Mouse (Mus musculus): ENCODE measurements around the gene Prkce. TPM values are rescaled to one million over a fixed set of nuclear protein-coding genes. Genes with fewer than 3 reads are reported as not detected.

Gene Prkce
- polyA plus RNA-seq, 1 experiment from 2014 or later: 8.1 TPM

DNA sequence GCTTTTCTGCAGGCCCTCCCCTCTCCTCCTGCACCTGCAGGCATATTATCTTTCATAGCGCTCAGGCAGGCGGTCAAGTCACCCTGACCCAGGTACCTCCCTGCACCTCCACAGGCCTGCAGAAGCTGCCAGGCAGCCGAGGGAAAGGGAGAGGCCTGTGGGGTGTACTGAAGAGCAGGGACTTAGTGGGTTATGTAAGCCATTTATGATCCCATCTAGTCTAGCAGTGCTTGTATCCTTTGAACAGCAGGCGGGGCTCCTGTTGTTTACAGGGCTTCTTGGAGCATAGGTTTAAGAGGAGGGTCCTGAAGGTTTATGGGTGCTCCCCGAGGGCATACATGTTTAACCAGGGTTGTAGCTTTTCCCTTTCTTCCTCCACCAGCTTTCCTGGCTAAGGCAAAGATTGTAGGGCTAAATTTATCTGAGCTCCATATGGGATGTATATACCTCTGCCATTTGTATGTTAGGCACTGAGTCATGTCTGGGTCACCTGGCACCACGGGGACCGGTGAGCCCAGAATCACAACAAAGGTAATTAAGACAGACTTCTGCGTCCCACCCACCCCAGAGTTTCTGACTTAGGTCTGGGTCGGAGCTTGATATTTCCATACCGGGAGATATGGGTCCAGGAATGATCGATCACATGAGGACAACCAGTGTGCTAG lies 96.5 kb downstream of the Prkce start:
- Histone ChIP-seq H3K4me1 (peaks cover 33% of the 10 kb centered on the region; the same call in 1 of the 2 replicates), H3K27me3 (no peaks in the 10 kb centered on the region), H3K9me3 (replicated peaks) (no peaks in the 10 kb centered on the region), H3K9ac (no peak overlapping the region), H3K36me3 (no peaks in the 10 kb centered on the region), H3K4me2 (replicated peaks) (no peak overlapping the region), H3K4me3 (replicated peaks) (no peak overlapping the region), H3K27ac (replicated peaks) (no peak overlapping the region)
- 84% methylated on average over 11 of the region's 11 CpGs for WGBS
- no peak for ATAC-seq (ENCODE audit: insufficient number of reproducible peaks, low FRiP score, low TSS enrichment, low read depth)

DNA sequence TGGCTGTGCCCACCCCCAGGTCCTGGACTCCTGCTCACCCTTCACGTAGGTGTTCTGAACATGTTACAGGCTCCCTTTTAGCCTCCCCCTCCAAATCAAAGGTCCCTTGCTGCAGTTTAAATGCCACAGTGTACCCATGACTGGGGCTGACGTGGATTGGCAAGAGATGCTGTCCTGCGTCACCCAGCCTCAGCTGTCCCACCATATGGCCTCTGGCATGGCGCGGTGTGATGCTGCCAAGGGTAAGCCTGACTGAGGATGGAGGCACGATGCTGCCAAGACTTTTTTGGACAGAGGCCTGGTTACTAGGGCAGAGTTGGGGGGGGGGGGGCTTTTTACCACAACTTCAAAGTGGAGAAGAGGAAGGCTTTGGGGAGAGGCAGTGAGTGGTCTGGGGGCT lies 98.5 kb downstream of the Prkce start:
- Histone ChIP-seq H3K36me3 (no peaks in the 10 kb centered on the region), H3K9ac (no peak overlapping the region), H3K27ac (replicated peaks) (no peak overlapping the region), H3K4me2 (replicated peaks) (no peak overlapping the region), H3K9me3 (replicated peaks) (no peaks in the 10 kb centered on the region), H3K27me3 (no peaks in the 10 kb centered on the region), H3K4me3 (replicated peaks) (no peak overlapping the region), H3K4me1 (peaks cover 36% of the 10 kb centered on the region)
- ATAC-seq (ENCODE audit: insufficient number of reproducible peaks, low FRiP score, low TSS enrichment, low read depth): no peak
- WGBS: 72% methylated on average over 6 of the region's 6 CpGs

DNA sequence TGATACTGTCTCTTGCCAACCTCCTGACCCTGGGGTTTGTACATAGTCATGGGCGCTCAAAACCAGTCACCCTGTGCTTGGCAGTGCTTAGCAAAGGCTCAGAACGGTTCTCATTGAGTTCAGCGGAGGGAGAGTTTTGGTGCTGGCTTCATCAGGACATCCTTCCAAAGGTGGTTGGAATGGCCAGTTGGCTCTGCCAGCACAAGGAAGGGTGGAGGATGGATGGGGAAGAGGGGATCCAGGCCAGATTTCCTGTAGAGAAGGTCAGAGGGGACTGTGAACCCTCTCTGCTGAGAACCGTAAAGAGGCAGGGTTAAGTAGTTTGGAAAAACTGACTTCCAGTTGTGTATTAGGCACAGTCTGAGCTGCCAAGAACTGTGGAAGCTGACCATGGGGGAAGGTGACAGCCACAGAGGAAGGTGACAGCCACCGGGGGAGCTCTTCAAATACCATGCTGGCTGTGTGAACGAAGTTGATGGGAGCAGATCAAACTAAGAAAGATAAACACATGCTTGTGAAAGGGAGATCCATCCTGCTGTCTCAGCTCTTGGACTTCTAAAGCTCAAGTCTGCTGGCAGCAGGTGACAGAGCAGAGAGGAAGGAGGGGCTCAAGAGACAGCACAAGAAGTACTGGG lies 99.7 kb downstream of the Prkce start:
- ATAC-seq (ENCODE audit: insufficient number of reproducible peaks, low FRiP score, low TSS enrichment, low read depth): no peak
- H3K9me3 ChIP-seq (replicated peaks): no peaks in the 10 kb centered on the region
- no peak overlapping the region for H3K27ac ChIP-seq (replicated peaks)
- 80% methylated on average over 6 of the region's 6 CpGs for WGBS
- no peak overlapping the region for H3K9ac ChIP-seq
- no peak overlapping the region for H3K4me3 ChIP-seq (replicated peaks)
- no peaks in the 10 kb centered on the region for H3K36me3 ChIP-seq
- no peaks in the 10 kb centered on the region for H3K27me3 ChIP-seq
- H3K4me1 ChIP-seq: peaks cover 42% of the 10 kb centered on the region
- no peak overlapping the region for H3K4me2 ChIP-seq (replicated peaks)

DNA sequence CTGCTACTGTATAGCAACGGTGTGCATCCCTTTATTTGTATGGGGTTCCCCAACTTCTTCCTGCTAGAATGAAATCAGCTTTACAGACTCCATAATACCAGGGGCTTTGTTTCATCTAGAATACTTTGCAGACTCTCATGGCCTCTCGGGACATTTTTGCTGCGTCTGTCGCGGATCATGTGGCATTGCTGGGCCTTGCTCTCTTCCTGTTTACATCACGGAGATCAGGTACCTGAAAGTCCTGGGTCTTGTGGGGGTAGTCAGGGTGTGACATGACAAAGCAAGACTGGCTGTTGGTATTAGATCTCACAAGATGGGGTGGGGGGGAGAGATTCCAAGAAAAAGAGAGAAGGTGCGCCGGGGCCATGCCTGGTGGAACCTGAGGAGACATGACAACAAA lies 102.1 kb downstream of the Prkce start:
- H3K9ac ChIP-seq: no peak overlapping the region
- no peak overlapping the region for H3K27ac ChIP-seq (replicated peaks)
- no peaks in the 10 kb centered on the region for H3K27me3 ChIP-seq
- no peaks in the 10 kb centered on the region for H3K9me3 ChIP-seq (replicated peaks)
- H3K4me3 ChIP-seq (replicated peaks): no peak overlapping the region
- H3K4me2 ChIP-seq (replicated peaks): no peak overlapping the region
- no peak for ATAC-seq (ENCODE audit: insufficient number of reproducible peaks, low FRiP score, low TSS enrichment, low read depth)
- WGBS: 76% methylated on average over 8 of the region's 8 CpGs
- no peaks in the 10 kb centered on the region for H3K36me3 ChIP-seq
- H3K4me1 ChIP-seq: peaks cover 55% of the 10 kb centered on the region

DNA sequence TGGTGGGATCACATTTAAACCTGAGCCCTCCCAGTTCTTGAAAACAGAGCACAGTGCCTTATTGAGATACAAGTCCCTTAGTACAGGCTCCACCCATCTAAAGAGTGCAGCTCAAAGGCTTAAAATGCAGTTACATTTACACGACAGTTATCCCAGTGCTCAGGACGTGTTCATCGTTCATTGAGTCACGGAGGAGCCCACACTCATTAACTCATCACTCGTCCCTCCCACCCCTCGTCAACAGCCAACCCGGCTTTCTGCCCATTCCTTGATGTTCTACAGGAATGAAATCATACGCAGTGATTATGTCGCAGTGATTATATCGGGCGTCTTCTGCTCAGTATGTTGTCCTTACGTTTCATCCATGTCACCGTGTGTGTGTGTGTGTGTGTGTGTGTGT lies 102.9 kb downstream of the Prkce start:
- Histone ChIP-seq H3K27me3 (no peaks in the 10 kb centered on the region), H3K4me1 (peaks cover 53% of the 10 kb centered on the region), H3K27ac (replicated peaks) (no peak overlapping the region), H3K4me2 (replicated peaks) (no peak overlapping the region), H3K36me3 (no peaks in the 10 kb centered on the region), H3K4me3 (replicated peaks) (no peak overlapping the region), H3K9ac (no peak overlapping the region), H3K9me3 (replicated peaks) (no peaks in the 10 kb centered on the region)
- WGBS: 65% methylated on average over 13 of the region's 13 CpGs
- ATAC-seq (ENCODE audit: insufficient number of reproducible peaks, low FRiP score, low TSS enrichment, low read depth): no peak

DNA sequence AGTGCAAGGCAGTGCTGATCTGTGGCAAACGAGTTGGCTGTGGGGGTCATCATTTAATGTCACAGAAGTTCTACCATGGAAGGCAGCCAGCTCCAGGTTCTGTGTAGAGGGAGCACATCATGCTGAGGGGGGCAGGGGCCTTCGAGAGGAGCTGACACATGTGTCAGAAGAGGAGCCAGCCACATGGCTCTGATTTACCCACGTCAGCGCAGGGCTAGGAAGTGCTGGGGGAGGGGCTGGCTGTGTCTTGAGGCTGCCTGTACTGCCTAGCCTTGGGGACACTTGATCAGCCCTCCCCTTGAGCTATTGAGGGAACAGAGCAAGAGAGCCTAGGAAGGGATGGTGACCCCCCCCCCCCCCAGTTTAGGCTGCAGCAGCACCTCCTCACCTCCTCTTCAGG lies 103.7 kb downstream of the Prkce start:
- H3K27ac ChIP-seq (replicated peaks): 0 out of 2 replicates have a peak overlapping the region, but pooled peaks have one; percentile 34

DNA sequence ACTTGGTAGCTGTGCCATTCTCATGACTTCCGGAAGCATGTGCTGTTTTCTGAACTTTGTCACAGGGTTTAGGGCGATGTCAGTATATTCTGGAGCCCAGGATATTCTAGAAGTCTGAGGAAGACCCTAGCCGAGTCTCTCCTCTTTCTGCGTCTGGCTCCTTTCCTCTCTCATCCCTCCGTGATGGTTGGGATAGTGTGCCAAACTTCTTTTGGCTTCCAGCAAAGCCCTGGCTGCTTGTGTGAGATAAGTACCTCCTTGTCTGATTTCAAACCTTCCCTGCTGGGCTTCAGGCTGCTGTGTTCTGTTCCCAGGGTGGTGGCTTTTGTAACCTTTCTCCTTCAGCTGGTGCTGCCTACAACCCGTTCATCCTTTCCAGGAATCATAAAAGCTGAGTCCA lies 105.4 kb downstream of the Prkce start:
- H3K4me3 ChIP-seq (replicated peaks): no peak overlapping the region
- H3K27me3 ChIP-seq: no peaks in the 10 kb centered on the region
- WGBS: 58% methylated on average over 6 of the region's 6 CpGs
- H3K4me1 ChIP-seq: peaks cover 56% of the 10 kb centered on the region
- no peak overlapping the region for H3K9ac ChIP-seq
- H3K27ac ChIP-seq (replicated peaks): no peak overlapping the region
- no peaks in the 10 kb centered on the region for H3K9me3 ChIP-seq (replicated peaks)
- H3K4me2 ChIP-seq (replicated peaks): no peak overlapping the region
- no peaks in the 10 kb centered on the region for H3K36me3 ChIP-seq
- ATAC-seq (ENCODE audit: insufficient number of reproducible peaks, low FRiP score, low TSS enrichment, low read depth): no peak

More for the DNA sequence above, 103.7 kb downstream of the Prkce start:
- Histone ChIP-seq H3K9ac (no peak overlapping the region), H3K27me3 (no peaks in the 10 kb centered on the region), H3K4me3 (replicated peaks) (no peak overlapping the region), H3K9me3 (replicated peaks) (no peaks in the 10 kb centered on the region), H3K4me1 (peaks cover 46% of the 10 kb centered on the region), H3K4me2 (replicated peaks) (no peak overlapping the region), H3K36me3 (no peaks in the 10 kb centered on the region)
- WGBS: 6% methylated on average over 4 of the region's 4 CpGs
- ATAC-seq (ENCODE audit: insufficient number of reproducible peaks, low FRiP score, low TSS enrichment, low read depth): peak; percentile 83

DNA sequence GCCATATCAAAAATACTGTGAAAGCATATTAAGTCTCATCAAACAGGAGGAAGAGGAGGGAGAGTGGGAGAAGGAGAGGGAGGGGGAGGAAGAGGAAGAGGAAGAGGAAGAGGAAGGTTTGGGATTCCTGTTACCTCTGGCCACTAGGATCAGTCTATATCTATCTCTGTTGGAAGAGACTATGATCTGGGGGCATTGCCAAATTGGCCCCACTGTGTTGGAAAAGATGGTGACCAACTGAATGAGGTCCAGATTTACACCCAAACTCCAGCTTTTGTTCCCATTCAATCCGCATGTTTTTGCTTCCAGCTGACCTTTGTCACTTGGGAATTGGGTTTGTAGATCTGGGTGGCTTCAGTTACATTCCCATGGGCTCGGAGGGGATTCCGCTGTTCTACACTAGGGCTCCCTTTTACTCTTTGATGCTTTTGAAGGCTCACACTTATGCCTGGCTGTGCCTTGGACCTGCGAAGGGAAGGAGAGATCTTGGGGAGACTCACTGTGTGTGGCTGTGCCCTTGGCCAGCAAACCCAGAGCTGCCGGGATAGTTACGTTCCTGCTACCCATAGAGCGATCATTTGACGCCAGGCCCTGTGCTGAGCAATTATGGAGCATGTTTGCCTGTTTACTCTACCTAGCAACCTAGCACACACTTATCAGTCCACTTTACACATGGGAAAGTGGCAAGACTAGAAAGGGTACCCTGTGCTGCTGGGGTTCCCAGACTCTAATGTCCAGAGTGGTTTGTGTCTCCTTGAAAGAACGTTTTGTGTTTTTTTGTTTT lies 106.2 kb downstream of the Prkce start:
- H3K4me1 ChIP-seq: peaks cover 61% of the 10 kb centered on the region
- 83% methylated on average over 9 of the region's 9 CpGs for WGBS
- H3K27me3 ChIP-seq: no peaks in the 10 kb centered on the region
- H3K9ac ChIP-seq: no peak overlapping the region
- no peaks in the 10 kb centered on the region for H3K9me3 ChIP-seq (replicated peaks)
- no peak overlapping the region for H3K4me3 ChIP-seq (replicated peaks)
- no peaks in the 10 kb centered on the region for H3K36me3 ChIP-seq
- H3K4me2 ChIP-seq (replicated peaks): no peak overlapping the region
- ATAC-seq (ENCODE audit: insufficient number of reproducible peaks, low FRiP score, low TSS enrichment, low read depth): no peak
- no peak overlapping the region for H3K27ac ChIP-seq (replicated peaks)

DNA sequence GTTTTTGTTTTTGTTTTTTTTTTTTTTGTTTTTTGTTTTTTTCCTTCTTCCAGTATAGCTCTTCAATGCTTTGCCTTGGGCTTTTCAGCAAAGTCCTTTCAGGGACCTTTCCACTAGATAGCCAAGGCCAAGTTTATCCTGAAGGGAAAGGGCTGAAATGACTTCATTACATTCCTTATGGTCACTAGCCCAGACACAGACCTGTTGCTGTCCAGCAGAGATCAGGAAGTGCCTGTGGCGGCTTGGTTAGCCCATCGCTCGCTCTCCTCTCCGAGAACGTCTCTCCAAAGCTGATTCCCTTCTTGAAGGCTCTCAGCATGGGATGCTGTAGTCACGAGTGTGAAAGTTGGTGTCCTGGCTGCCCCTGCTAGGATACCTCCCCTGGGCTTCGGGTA lies 106.8 kb downstream of the Prkce start:
- Histone ChIP-seq H3K4me3 (replicated peaks) (no peak overlapping the region), H3K9ac (no peak overlapping the region), H3K27me3 (no peaks in the 10 kb centered on the region), H3K36me3 (no peaks in the 10 kb centered on the region), H3K9me3 (replicated peaks) (no peaks in the 10 kb centered on the region), H3K4me2 (replicated peaks) (no peak overlapping the region), H3K27ac (replicated peaks) (no peak overlapping the region), H3K4me1 (peaks cover 62% of the 10 kb centered on the region)
- 74% methylated on average over 7 of the region's 7 CpGs for WGBS
- no peak for ATAC-seq (ENCODE audit: insufficient number of reproducible peaks, low FRiP score, low TSS enrichment, low read depth)

DNA sequence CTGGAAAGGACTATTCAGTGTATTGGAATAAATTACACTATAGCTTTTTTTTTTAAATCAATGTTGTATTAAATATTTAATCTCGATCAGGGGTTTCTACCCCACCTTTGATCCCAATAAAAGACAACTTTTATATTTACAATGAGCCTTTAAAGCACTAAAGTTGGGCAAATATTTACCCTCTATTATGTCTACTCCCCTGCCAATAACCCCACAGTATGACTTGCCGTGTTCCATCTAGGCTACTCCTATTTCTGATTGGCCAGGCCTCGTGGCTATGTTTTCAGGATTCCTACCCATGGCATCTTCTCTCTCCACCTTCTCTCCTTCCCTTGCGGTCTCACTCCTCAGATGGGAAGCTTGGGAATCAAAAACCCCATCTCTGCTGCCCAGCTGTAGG lies 108.8 kb downstream of the Prkce start:
- Histone ChIP-seq H3K36me3 (no peaks in the 10 kb centered on the region), H3K4me3 (replicated peaks) (no peak overlapping the region), H3K4me2 (replicated peaks) (no peak overlapping the region), H3K9me3 (replicated peaks) (no peaks in the 10 kb centered on the region), H3K27me3 (no peaks in the 10 kb centered on the region), H3K4me1 (peaks cover 67% of the 10 kb centered on the region), H3K27ac (replicated peaks) (peak overlapping the region; percentile 87), H3K9ac (no peak overlapping the region)
- no peak for ATAC-seq (ENCODE audit: insufficient number of reproducible peaks, low FRiP score, low TSS enrichment, low read depth)
- 82% methylated on average over 4 of the region's 4 CpGs for WGBS

DNA sequence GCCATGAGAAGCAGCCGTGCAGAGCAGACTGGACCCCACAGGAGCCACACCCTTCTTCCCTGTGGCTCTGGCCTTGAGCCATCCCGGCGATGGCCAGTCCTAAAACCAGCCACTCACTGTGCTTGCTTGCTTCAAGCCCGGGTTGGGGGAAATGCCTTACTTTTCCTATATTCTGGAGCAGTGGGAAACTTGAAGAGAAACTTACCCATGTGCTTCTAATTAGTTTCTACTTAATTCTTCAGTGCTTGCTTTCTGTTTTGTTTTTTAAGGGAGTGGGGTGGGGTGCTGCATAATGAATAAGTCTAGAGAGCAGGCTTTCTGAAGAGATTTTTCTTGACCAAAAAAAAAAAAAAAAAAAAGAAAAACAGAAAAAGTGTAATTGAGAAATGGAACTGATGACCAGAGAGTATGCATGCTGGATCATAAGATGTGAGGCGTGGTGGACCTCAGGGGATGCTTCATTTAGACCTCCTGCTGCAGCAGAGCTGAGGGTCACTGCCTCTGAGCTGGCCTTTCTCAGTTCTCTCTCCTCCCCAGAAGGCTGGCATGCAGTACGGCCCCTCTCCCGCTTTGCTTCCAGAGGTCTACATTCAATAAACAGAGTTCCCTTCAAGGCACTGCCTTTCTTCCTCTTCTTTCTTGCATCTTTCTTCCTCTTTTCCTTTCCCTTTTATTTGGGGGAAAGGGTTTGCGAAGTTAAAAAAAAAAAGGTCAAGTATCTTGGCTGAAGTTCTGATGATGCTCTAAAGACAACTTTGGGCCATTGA lies 109.6 kb downstream of the Prkce start:
- peaks cover 59% of the 10 kb centered on the region for H3K4me1 ChIP-seq
- no peak; the same call in 1 of the 2 replicates for ATAC-seq (ENCODE audit: insufficient number of reproducible peaks, low FRiP score, low TSS enrichment, low read depth)

More for the DNA sequence above, 109.6 kb downstream of the Prkce start:
- WGBS: 38% methylated on average over 8 of the region's 8 CpGs
- Histone ChIP-seq H3K4me3 (replicated peaks) (no peak overlapping the region), H3K9ac (no peak overlapping the region), H3K9me3 (replicated peaks) (no peaks in the 10 kb centered on the region), H3K27ac (replicated peaks) (peak overlapping the region; percentile 87), H3K4me2 (replicated peaks) (no peak overlapping the region), H3K36me3 (no peaks in the 10 kb centered on the region), H3K27me3 (no peaks in the 10 kb centered on the region)
